Mouse (Mus musculus): ENCODE measurements around the gene Ttc38. TPM values are rescaled to one million over a fixed set of nuclear protein-coding genes. Genes with fewer than 3 reads are reported as not detected.

Ttc38 gene
- 2.7 and 3.1 TPM in 2 replicates for polyA plus RNA-seq (2014; fragmentation: Nextera tagmentation; extraction: Ambion mirVana)

DNA sequence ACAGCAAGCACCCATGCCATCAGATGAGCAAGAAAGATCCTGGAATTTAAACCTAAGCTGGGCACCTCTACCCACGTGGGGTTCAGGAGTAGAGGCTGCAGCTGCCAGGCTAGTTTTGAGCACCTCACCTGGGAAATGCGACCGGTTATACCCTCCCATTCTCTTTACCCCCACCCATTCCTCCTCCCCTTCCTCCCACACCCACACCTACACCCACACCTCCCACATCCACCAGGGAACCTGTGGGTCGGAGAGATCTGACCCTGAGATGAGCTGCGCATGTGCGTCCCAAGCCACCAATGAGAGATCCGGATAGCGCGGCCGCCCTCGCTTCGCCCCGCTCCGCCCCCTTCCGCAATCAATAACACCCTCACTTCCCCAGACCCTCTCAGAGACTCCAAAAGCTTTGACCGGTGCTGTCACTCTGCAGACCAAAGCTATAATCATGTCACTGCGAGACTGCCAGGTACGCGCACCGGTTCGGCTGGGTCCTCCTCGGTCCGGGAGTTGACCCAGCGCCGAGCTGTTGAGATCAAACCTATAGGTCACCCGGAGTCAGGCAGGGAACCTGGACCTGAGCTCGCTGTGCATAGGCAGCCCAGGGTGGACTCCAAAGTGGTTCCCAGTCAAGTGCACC, at the start of gene Ttc38:
Ttc38 (plus strand) TSS at position 353 of the 637 bp plus-strand sequence.
- no peak within 1 kb of the TSS for H3K27ac ChIP-seq
- peak within 1 kb of the TSS; percentile 67 for H3K4me2 ChIP-seq (replicated peaks)
- H3K4me3 ChIP-seq (replicated peaks; ENCODE audit: low read length), result peak within 1 kb of the TSS; percentile 39
- H3K36me3 ChIP-seq (replicated peaks; ENCODE audit: control insufficient read depth, insufficient read depth), result no peaks in the 10 kb centered on the region
- H3K9me3 ChIP-seq (ENCODE audit: control insufficient read depth, low read length), result no peaks in the 10 kb centered on the region
- ATAC-seq (ENCODE audit: low FRiP score), result peak; percentile 90
- peak within 1 kb of the TSS; percentile 45 for H3K9ac ChIP-seq
- WGBS, result 1% methylated on average over 27 of the region's 27 CpGs
- no peaks in the 10 kb centered on the region for H3K27me3 ChIP-seq (ENCODE audit: control insufficient read depth, insufficient read depth, low read length)
- peak; percentile 74 for DNase-seq (ENCODE audit: low spot score)
- H3K4me1 ChIP-seq (replicated peaks; ENCODE audit: control insufficient read depth, insufficient read depth, low read length), result no peaks in the 10 kb centered on the region

- WGBS, result 96% methylated on average over 4 of the region's 4 CpGs
- ATAC-seq (ENCODE audit: low FRiP score) (no peak), DNase-seq (ENCODE audit: low spot score) (no peak)
Measured at GRCm38 (mm10) chr15:85783146-85783545, 49.0 kb upstream of the Ttc38 start.

DNA sequence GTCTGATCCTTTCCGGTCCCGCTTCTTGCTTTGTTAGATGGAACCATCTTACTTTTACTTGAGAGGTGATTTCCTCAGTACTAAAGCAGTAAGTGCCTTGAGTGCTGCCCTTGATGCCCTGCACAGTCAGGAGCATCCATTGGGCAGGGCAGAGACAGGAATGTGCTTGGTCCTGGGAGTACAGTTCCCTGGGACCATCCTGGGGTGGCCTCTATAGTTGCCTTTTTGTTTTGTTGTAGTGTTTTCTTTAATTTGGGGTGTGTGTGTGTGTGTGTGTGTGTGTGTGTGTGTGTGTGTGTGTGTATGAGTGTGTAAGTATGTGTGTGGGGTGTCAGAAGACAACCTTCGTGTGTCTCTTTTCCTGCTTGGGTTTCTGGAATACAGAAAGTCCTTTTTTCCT, 47.8 kb upstream of the Ttc38 start:
- Histone ChIP-seq H3K4me2 (replicated peaks) (no peak overlapping the region), H3K27ac (no peak overlapping the region), H3K4me1 (replicated peaks; ENCODE audit: control insufficient read depth, insufficient read depth, low read length) (no peaks in the 10 kb centered on the region), H3K27me3 (ENCODE audit: control insufficient read depth, insufficient read depth, low read length) (no peaks in the 10 kb centered on the region), H3K36me3 (replicated peaks; ENCODE audit: control insufficient read depth, insufficient read depth) (no peaks in the 10 kb centered on the region), H3K9me3 (ENCODE audit: control insufficient read depth, low read length) (no peaks in the 10 kb centered on the region), H3K4me3 (replicated peaks; ENCODE audit: low read length) (no peak overlapping the region), H3K9ac (no peak overlapping the region)
- DNase-seq (ENCODE audit: low spot score), result no peak
- ATAC-seq (ENCODE audit: low FRiP score), result no peak
- WGBS, result 90% methylated on average over 3 of the region's 3 CpGs

More at GRCm38 (mm10) chr15:85783146-85783545, 49.0 kb upstream of the Ttc38 start:
- no peaks in the 10 kb centered on the region for H3K27me3 ChIP-seq (ENCODE audit: control insufficient read depth, insufficient read depth, low read length)
- no peak overlapping the region for H3K4me2 ChIP-seq (replicated peaks)
- H3K9ac ChIP-seq, result no peak overlapping the region
- H3K4me1 ChIP-seq (replicated peaks; ENCODE audit: control insufficient read depth, insufficient read depth, low read length), result no peaks in the 10 kb centered on the region
- H3K9me3 ChIP-seq (ENCODE audit: control insufficient read depth, low read length), result no peaks in the 10 kb centered on the region
- H3K27ac ChIP-seq, result no peak overlapping the region
- H3K36me3 ChIP-seq (replicated peaks; ENCODE audit: control insufficient read depth, insufficient read depth), result no peaks in the 10 kb centered on the region
- H3K4me3 ChIP-seq (replicated peaks; ENCODE audit: low read length), result no peak overlapping the region

DNA sequence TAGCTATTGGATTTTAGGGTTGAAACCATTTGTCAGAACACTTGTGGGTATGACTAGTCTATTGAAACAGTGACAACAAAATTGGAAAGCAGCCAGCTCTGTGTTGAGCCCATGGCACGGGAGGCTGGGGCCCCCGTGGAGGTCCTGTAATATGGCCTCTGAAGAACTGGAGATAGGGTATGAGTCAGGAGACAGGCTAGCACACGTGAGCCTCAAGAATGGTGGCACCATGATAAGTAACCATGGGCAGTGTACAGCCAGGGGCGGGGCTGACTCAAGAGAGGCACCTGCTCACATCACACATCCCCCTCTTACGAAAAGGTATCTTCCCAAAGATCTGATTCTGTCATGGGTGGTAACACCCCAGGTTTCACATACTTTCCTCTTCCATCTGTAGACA, 45.4 kb upstream of the Ttc38 start:
- Histone ChIP-seq H3K27me3 (ENCODE audit: control insufficient read depth, insufficient read depth, low read length) (no peaks in the 10 kb centered on the region), H3K4me1 (replicated peaks; ENCODE audit: control insufficient read depth, insufficient read depth, low read length) (no peaks in the 10 kb centered on the region), H3K9me3 (ENCODE audit: control insufficient read depth, low read length) (no peaks in the 10 kb centered on the region), H3K27ac (no peak overlapping the region), H3K4me3 (replicated peaks; ENCODE audit: low read length) (no peak overlapping the region), H3K36me3 (replicated peaks; ENCODE audit: control insufficient read depth, insufficient read depth) (no peaks in the 10 kb centered on the region), H3K4me2 (replicated peaks) (no peak overlapping the region), H3K9ac (no peak overlapping the region)
- DNase-seq (ENCODE audit: low spot score) (no peak), ATAC-seq (ENCODE audit: low FRiP score) (no peak)
- WGBS, result 75% methylated on average over 5 of the region's 5 CpGs

DNA sequence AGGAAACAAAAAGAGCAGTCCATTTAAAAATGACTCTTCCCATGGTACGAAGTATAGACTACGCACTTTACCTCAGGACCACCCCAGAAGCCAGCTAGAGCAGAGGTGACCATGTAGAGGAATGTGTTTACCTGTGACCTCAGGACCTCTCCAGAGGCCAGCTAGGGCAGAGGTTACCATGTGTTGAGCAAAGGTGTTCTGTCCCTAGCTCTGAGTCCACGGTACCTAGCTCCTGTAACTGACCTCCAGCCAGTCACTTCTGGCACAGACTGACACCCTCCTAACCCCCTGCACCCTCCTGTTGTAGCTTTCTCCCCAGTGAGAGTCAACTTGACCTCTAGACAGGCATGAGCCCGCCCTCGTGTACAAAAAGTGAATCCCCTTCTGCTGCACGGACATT, 44.6 kb upstream of the Ttc38 start:
- Histone ChIP-seq H3K36me3 (replicated peaks; ENCODE audit: control insufficient read depth, insufficient read depth) (no peaks in the 10 kb centered on the region), H3K4me2 (replicated peaks) (no peak overlapping the region), H3K27me3 (ENCODE audit: control insufficient read depth, insufficient read depth, low read length) (no peaks in the 10 kb centered on the region), H3K4me3 (replicated peaks; ENCODE audit: low read length) (no peak overlapping the region), H3K27ac (no peak overlapping the region), H3K9ac (no peak overlapping the region), H3K4me1 (replicated peaks; ENCODE audit: control insufficient read depth, insufficient read depth, low read length) (no peaks in the 10 kb centered on the region), H3K9me3 (ENCODE audit: control insufficient read depth, low read length) (no peaks in the 10 kb centered on the region)
- ATAC-seq (ENCODE audit: low FRiP score), result no peak
- WGBS, result 95% methylated on average over 6 of the region's 6 CpGs
- DNase-seq (ENCODE audit: low spot score), result no peak

- Histone ChIP-seq H3K36me3 (replicated peaks; ENCODE audit: control insufficient read depth, insufficient read depth) (no peaks in the 10 kb centered on the region), H3K27ac (no peak overlapping the region), H3K4me1 (replicated peaks; ENCODE audit: control insufficient read depth, insufficient read depth, low read length) (no peaks in the 10 kb centered on the region), H3K9ac (no peak overlapping the region), H3K9me3 (ENCODE audit: control insufficient read depth, low read length) (no peaks in the 10 kb centered on the region), H3K4me3 (replicated peaks; ENCODE audit: low read length) (no peak overlapping the region), H3K4me2 (replicated peaks) (no peak overlapping the region), H3K27me3 (ENCODE audit: control insufficient read depth, insufficient read depth, low read length) (no peaks in the 10 kb centered on the region)
- DNase-seq (ENCODE audit: low spot score) (no peak), ATAC-seq (ENCODE audit: low FRiP score) (no peak)
- whole genome bisulfite sequencing, result 92% methylated on average over 4 of the region's 4 CpGs
Measured at GRCm38 (mm10) chr15:85788051-85788450, 44.1 kb upstream of the Ttc38 start.

DNA sequence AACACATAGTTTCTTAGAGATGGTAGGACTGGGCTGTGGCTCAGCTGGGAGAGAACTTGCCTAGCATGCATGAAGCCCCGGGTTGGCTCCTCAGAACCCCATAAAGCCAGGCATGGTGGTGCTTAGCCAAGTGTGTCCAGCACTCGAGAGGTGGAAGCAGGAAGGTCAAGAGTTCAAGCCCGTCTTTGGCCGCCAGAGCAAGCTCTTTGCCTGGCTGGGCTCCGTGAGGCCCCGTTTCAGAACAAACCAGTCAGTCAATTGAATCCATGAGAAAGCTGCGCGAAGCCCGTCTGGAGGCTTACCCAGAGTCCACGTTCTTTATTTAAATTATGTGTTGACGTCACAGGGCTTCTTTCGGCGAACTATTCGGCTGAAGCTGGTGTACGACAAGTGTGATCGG, 43.5 kb upstream of the Ttc38 start:
- 75% methylated on average over 16 of the region's 16 CpGs for WGBS
- DNase-seq (ENCODE audit: low spot score), result no peak

DNA sequence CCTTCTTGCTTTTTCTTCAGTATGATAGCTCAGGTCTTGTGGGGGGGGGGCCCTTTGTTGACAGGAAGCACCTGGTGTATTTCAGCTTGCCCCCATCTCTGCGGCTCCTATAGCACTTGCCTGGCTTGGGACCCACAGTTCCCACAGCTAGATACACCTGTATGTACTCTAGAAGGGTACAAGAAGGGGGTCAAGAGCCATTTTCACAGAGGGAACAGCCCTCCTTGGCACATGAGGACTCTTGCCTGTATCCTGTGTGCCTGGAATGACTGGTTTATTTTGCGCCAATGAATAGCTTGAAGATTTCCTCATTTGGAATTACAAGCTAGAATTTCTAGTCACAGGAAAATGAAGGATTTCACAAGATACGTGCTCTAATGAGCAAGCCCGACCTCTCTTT, 40.7 kb upstream of the Ttc38 start:
- Histone ChIP-seq H3K27ac (no peak overlapping the region), H3K9ac (no peak overlapping the region), H3K4me2 (replicated peaks) (no peak overlapping the region), H3K9me3 (ENCODE audit: control insufficient read depth, low read length) (no peaks in the 10 kb centered on the region), H3K4me1 (replicated peaks; ENCODE audit: control insufficient read depth, insufficient read depth, low read length) (no peaks in the 10 kb centered on the region), H3K27me3 (ENCODE audit: control insufficient read depth, insufficient read depth, low read length) (no peaks in the 10 kb centered on the region), H3K4me3 (replicated peaks; ENCODE audit: low read length) (no peak overlapping the region), H3K36me3 (replicated peaks; ENCODE audit: control insufficient read depth, insufficient read depth) (no peaks in the 10 kb centered on the region)
- WGBS, result 91% methylated on average over 4 of the region's 4 CpGs
- DNase-seq (ENCODE audit: low spot score) (no peak), ATAC-seq (ENCODE audit: low FRiP score) (no peak)

More for the DNA sequence above, 43.5 kb upstream of the Ttc38 start:
- Histone ChIP-seq H3K4me3 (replicated peaks; ENCODE audit: low read length) (no peak overlapping the region), H3K36me3 (replicated peaks; ENCODE audit: control insufficient read depth, insufficient read depth) (no peaks in the 10 kb centered on the region), H3K27ac (no peak overlapping the region), H3K9ac (no peak overlapping the region), H3K4me2 (replicated peaks) (no peak overlapping the region), H3K4me1 (replicated peaks; ENCODE audit: control insufficient read depth, insufficient read depth, low read length) (no peaks in the 10 kb centered on the region), H3K9me3 (ENCODE audit: control insufficient read depth, low read length) (no peaks in the 10 kb centered on the region), H3K27me3 (ENCODE audit: control insufficient read depth, insufficient read depth, low read length) (no peaks in the 10 kb centered on the region)
- ATAC-seq (ENCODE audit: low FRiP score), result no peak

DNA sequence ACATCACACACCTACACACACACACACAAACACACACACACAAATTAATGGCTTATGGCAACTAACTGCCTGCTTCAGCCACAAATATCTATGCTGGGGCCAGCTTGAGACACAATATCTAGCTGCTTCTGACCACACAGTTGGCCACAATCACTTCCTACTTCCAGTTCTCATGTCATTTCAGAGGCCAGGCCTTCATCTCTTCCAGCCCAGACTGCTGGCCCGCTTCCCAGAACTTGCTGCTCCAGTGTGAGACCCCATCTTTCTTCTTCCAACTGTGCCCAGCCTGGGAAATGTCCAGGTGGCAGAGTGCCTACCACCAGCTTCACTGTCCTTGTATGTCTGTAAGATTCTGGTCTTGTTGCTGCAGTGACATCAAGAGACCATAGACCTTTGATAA, 39.3 kb upstream of the Ttc38 start:
- no peak overlapping the region for H3K4me3 ChIP-seq (replicated peaks; ENCODE audit: low read length)
- 68% methylated on average over 1 of the region's 1 CpGs for WGBS
- ATAC-seq (ENCODE audit: low FRiP score) (no peak), DNase-seq (ENCODE audit: low spot score) (peak; percentile 24)
- H3K9me3 ChIP-seq (ENCODE audit: control insufficient read depth, low read length), result no peaks in the 10 kb centered on the region
- H3K4me2 ChIP-seq (replicated peaks), result no peak overlapping the region
- no peaks in the 10 kb centered on the region for H3K27me3 ChIP-seq (ENCODE audit: control insufficient read depth, insufficient read depth, low read length)
- no peaks in the 10 kb centered on the region for H3K36me3 ChIP-seq (replicated peaks; ENCODE audit: control insufficient read depth, insufficient read depth)
- H3K27ac ChIP-seq, result no peak overlapping the region
- H3K9ac ChIP-seq, result no peak overlapping the region
- H3K4me1 ChIP-seq (replicated peaks; ENCODE audit: control insufficient read depth, insufficient read depth, low read length), result no peaks in the 10 kb centered on the region

DNA sequence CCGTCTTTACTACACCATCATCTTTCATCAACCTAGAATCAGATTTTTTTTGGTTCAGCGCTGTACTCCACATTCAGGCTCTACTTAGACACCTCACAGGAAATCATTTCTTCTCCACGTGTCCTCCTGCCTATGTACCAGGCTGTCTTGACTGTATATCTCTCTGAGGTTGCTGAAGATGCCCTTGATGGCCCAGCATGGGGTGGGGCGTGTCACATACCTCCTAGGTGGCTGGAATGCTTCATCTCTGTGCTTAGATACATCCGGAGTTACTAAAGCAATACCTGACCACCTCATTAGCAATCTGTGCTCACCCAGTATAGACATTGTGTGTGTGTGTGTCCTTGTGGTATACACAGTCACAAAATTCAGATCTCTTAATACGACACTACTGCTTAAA, 36.6 kb upstream of the Ttc38 start:
- Histone ChIP-seq H3K9ac (no peak overlapping the region), H3K27me3 (ENCODE audit: control insufficient read depth, insufficient read depth, low read length) (no peaks in the 10 kb centered on the region), H3K4me3 (replicated peaks; ENCODE audit: low read length) (no peak overlapping the region), H3K4me1 (replicated peaks; ENCODE audit: control insufficient read depth, insufficient read depth, low read length) (no peaks in the 10 kb centered on the region), H3K27ac (no peak overlapping the region), H3K9me3 (ENCODE audit: control insufficient read depth, low read length) (no peaks in the 10 kb centered on the region), H3K4me2 (replicated peaks) (no peak overlapping the region), H3K36me3 (replicated peaks; ENCODE audit: control insufficient read depth, insufficient read depth) (no peaks in the 10 kb centered on the region)
- DNase-seq (ENCODE audit: low spot score), result no peak
- ATAC-seq (ENCODE audit: low FRiP score), result no peak
- 84% methylated on average over 6 of the region's 6 CpGs for WGBS
